Mouse (Mus musculus) CD4-positive, CD25-positive, alpha-beta regulatory T cell, adult 2 months (primary cell): ENCODE results near the gene Tmem121.

Experiments used
- DNase-seq: peaks from one replicate; pipeline ENCODE4 v3.0.0-alpha.2; 2012; ENCODE audit warnings: low read depth, low spot score

The Tmem121 gene

DNA sequence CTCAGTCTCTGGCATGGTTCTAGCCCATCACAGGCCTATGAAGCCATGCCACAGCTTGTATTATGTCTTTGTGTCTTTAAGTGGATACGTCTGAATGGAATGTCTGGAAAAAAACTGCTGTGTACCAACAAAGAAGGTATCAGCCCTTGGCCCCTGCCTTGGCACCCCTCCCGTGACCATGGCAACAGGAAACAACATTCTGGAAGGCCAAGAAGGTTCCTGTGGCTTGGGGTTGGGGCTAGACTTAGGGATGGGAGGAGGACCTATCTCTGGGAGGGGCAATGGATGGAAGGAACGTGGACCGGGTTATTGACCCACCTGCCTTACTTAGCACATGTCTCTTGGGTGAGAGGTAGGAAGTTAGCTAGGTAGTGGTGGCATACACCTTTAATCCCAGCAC lies 36.4 kb upstream of the Tmem121 start:
- DNase-seq = no peak

- peak; percentile 60 for DNase-seq
Measured at GRCm38 (mm10) chr12:113149896-113150295, 35.8 kb upstream of the Tmem121 start.

GRCm38 (mm10) chr12:113150591-113150990 lies 35.1 kb upstream of the Tmem121 start:
- DNase-seq = no peak

DNA sequence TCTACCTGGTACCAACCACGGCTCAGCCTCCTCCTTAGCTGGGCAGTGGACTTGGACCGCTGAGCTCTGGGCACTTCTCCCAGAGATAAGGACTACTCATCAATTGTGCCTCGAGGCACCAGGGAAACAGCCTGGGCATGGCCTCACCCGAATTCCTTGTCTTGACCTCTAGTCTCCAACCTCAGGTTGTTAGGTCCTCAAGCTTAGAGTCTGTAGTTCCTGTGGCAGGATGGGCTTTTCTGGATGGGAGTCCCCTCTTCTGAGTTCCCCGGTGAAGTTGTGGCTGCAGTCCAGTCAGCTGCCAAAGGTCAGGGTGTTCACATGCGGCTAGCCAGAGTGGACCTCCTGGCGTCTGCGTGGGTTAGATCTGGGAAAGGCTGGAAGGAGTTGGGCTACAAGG lies 34.7 kb upstream of the Tmem121 start:
- DNase-seq = no peak

DNA sequence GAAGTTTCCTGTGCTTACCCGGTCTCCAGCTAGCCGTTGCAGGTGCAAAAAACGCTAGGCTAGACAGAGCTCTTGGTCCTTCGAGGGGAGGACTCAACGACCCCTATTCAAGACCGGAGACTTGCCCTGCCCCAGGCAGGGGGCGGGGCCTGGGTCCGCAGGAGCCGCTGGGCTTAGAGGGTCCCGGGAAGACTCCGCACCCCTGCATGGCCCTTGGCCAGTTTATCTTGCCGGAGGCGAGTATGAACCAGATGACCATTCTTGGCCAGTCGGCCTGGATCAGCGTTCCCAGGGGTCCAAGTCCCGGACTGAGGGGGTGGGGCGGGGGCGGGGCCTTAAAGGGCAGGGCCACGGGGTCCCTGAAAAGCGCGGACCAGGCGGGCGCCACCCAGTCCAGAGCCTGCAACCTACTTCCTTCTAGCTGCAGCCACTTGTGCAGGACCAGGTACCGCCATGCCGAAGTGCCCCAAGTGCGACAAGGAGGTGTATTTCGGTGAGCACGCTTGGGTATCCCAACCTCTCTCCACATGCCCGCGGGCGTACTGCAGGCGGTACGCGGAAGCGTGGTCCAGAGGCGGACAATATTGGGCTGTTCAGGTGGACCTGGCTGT lies 34.0 kb upstream of the Tmem121 start:
- DNase-seq = peak; percentile 61

- peak; percentile 76 for DNase-seq
Measured at GRCm38 (mm10) chr12:113152272-113152661, 33.5 kb upstream of the Tmem121 start.

DNA sequence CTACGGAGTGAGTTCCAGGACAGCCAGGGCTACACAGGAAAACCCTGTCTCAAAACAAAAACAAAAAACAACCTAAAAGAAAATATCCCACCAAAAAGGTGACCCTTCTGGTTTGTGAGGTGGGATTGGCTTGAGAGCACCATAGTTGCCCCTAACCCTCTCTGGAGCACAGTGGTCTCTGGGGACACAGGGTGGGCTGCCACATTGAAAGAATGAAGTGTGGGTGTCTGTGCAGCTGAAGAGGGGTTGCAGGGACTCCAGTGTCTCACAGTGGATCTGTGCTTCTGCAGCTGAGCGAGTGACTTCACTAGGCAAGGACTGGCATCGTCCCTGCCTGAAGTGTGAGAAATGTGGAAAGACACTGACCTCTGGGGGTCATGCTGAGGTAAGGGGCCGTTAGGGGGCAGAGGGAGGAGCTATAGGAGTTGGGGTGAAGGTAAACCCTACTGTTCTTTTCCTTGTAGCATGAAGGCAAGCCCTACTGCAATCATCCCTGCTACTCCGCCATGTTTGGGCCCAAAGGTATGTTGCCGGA lies 32.7 kb upstream of the Tmem121 start:
- DNase-seq = no peak

DNA sequence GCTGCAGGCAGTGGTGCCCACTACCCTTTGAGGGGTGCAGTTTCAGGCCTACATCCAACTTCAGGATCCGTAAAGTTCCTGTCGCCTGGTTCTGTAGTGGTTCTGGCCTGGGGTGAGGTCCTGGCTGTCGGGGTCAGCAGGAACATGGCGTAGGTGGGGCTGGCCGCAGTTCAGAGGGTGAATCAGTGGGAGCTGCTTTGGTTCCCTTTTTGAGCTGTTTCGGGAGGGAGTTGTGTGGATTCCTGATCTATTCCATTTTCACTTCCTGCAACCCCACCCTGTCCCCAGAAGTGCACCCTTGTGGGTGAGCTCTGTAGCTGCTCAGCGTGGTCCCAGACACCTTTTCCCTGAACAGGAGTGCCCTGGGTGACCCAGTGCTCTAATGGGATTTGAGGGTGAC lies 31.8 kb upstream of the Tmem121 start:
- no peak for DNase-seq

DNA sequence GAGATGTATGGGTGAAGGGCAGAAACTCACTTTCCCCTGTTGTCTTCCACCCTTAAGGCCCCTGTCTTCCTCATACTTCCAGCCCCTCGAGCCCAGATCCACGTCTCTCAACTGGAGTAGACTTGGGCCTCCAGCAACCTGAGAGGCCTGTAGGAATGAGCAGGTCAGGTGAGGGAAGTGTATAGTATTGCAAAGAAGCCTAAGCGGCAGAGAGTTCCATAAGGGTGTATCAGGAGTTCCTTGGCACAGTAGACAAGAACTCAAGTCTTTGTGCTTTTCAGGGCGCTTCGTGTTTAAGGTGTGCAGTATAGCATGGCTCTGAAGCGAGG lies 31.0 kb upstream of the Tmem121 start:
- no peak for DNase-seq

GRCm38 (mm10) chr12:113155076-113155771 lies 30.5 kb upstream of the Tmem121 start:
- peak; percentile 77 for DNase-seq

GRCm38 (mm10) chr12:113155887-113156539 lies 29.7 kb upstream of the Tmem121 start, which contains the start of gene Tedc1:
Gene Tedc1, plus strand, starts transcription at chr12:113156421.
- DNase-seq = peak; percentile 100

GRCm38 (mm10) chr12:113156540-113156929 lies 29.2 kb upstream of the Tmem121 start:
- no peak for DNase-seq

DNA sequence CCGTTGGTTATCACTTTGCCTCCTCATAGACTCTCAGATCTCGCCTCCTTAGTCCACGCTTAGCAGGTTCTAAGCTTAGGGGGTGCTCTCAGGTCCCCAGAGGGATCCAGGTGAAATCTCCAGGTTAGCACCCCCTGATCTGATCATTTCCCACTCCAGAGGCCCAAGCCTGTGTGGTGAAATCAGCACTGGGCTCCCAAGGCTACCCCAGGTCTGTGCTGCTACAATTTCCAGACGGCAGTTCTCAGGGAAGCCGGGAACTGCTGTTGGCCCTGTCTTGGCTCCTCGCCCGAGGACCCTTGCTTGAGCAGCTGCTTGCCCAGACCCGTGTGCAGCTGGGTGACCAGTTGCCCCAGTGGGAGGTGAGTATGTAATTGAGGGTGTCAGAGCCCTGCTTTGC lies 28.7 kb upstream of the Tmem121 start:
- DNase-seq = no peak

- no peak for DNase-seq
Measured at GRCm38 (mm10) chr12:113157521-113157920, 28.2 kb upstream of the Tmem121 start.

DNA sequence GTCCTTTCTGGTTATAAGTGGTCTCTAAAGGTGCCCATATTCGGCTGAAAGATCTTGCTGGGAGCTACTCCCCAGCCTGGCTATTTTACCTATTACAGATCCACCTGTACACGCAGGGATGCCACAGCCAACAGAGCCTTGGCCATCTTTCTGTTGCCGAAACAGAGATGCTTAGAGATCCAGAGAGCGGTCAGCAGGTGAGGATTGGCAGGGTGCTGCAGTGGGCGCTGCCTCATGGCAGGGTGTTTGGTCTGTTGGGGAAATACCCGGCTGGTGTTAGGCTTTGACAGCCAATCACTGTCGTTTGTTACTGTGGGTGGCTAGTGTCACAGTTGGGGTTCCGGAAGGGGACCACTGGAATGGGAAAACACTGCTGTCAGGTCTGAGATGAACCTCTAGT lies 27.8 kb upstream of the Tmem121 start:
- DNase-seq = no peak

DNA sequence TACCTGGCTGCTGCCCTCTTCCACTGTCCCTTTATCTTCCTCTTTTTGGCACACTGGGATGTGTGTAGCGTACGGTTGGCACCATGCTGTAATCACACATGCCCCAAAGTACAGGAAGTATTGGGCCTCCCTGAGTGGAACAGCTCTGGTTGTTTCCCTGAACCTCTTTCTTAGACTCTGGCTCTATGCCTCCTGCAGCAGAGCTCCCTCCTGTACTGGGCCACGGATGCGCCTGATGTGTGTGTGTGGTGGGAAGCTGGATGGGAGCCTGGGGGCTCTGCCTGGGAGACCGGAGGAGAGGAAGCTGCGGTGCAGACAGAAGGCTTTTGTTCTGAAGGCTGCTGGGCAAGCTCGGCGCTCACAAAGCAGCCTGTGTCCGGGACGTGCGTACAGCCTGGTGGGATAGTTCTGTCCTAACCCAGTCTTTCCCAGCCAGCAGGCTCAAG lies 22.1 kb upstream of the Tmem121 start:
- DNase-seq = no peak

DNA sequence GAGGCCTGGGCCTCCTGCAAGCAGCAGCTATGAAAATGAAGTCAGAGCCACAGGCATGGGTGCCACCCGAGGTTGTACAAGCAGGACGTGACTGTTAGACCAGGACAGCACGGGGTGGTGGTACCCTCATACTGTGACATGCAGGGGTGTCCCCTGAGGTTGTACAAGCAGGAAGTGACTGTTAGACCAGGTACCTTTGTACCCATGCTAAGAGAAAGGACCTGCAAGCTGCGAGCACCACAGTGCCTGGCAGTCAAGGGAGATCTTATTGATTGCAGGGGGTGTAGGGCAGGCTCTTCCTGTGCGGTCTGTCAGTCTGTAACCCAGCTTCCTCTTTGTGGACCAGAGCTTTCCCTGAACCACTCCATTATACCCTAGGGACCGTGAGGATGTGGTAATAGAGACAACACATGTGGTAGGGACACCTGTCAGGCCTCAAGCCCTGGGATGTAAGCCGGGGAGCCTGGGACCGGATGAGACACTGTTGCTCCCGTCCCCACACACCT lies 17.6 kb upstream of the Tmem121 start:
- peak; percentile 61 for DNase-seq

- no peak for DNase-seq
Measured at GRCm38 (mm10) chr12:113176960-113177725, 8.6 kb upstream of the Tmem121 start.

GRCm38 (mm10) chr12:113181020-113181419 lies 4.7 kb upstream of the Tmem121 start:
- DNase-seq = no peak

GRCm38 (mm10) chr12:113184945-113185344 lies 785 bp upstream of the Tmem121 start:
- DNase-seq = no peak

DNA sequence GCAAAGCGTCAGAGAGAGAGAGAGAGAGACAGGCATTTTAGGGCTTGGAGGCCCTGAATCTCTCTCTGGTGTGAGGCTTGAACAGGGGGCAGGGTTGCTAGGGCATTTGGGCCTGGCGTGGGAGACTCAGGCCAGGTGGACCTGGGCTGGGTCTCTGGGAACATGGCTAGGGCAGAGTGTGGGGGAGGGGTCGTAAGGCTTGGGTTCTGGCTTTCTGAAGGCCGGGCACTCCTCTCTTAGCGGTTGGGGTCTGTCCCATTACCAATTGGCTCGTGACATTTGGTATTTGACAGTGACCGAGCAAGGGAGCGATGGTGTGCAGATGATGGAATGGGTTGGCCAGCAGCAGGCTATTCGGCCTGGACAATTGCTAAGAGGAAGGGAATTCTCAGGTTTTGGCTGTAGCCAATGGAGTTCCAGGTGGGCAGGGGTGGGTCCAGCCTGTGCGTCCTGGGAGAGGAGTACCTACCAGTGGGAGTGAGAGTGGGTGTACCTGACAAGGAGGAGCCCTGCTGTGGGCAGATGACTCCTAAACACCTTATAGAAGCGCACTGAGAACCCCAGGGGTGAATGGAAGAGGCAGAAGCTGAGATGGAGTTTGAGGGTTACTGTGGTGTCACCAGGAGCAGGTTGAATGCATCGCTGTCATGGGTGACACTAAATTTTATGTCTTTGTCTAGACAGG lies 738 bp downstream of the Tmem121 start:
- DNase-seq = no peak
